Mouse (Mus musculus) stomach, postnatal 0 days (tissue): ENCODE measurements around the gene 9430097D07Rik. TPM values are rescaled to one million over a fixed set of nuclear protein-coding genes. Genes with fewer than 3 reads are reported as not detected.

Source experiments
- ATAC-seq: fragments of 200-750 bp; cut with Nextera tagmentation; 2 replicates; pipeline ENCODE4 v1.8.0; 2017; ENCODE audit not compliant: low FRiP score, low TSS enrichment
- DNase-seq: peaks from one replicate; pipeline ENCODE4 v3.0.0-alpha.2; 2016; ENCODE audit warnings: low spot score
- H3K27ac ChIP-seq: fragments of 300-500 bp; sonication (generic); replicated peaks from 2 replicates; pipeline ENCODE4 v1.5.1; 2014; ENCODE audit warnings: mild to moderate bottlenecking, control low read depth
- H3K27me3 ChIP-seq: fragments of 300-500 bp; sonication (generic); 2 replicates; pipeline ENCODE4 v1.6.1; 2014; ENCODE audit warnings: low read length; ENCODE audit not compliant: control insufficient read depth, insufficient read depth
- H3K36me3 ChIP-seq: fragments of 300-500 bp; sonication (generic); 2 replicates; pipeline ENCODE4 v1.6.1; 2014; ENCODE audit warnings: low read length, mixed read lengths; ENCODE audit not compliant: control insufficient read depth, insufficient read depth
- H3K4me1 ChIP-seq: fragments of 300-500 bp; sonication (generic); replicated peaks from 2 replicates; pipeline ENCODE4 v1.6.1; 2014; ENCODE audit warnings: antibody characterized with exemption; ENCODE audit not compliant: control insufficient read depth, insufficient read depth
- H3K4me2 ChIP-seq: fragments of 300-500 bp; sonication (generic); replicated peaks from 2 replicates; pipeline ENCODE4 v1.6.1; 2014; ENCODE audit warnings: low read depth, mild to moderate bottlenecking, control low read depth, moderate library complexity
- H3K4me3 ChIP-seq: fragments of 300-500 bp; sonication (generic); 2 replicates; pipeline ENCODE4 v1.5.1; 2014; ENCODE audit warnings: low read depth, low read length, control low read depth
- H3K9ac ChIP-seq: fragments of 300-500 bp; sonication (generic); 2 replicates; pipeline ENCODE4 v1.6.1; 2014; ENCODE audit warnings: mild to moderate bottlenecking, low read length, control low read depth, mixed read lengths
- H3K9me3 ChIP-seq: fragments of 300-500 bp; sonication (generic); 2 replicates; pipeline ENCODE4 v1.6.1; 2016; ENCODE audit warnings: low read length; ENCODE audit not compliant: control insufficient read depth
- CTCF ChIP-seq: IDR thresholded peaks from 2 replicates; pipeline ENCODE4 v1.5.1; 2016; ENCODE audit warnings: antibody characterized with exemption, low read depth, mild to moderate bottlenecking, moderate library complexity
- EP300 ChIP-seq: optimal IDR thresholded peaks from 2 replicates; pipeline ENCODE3; 2016; ENCODE audit warnings: antibody characterized with exemption
- WGBS: fragments of 180-500 bp; shearing (Covaris S2); extraction: QIAGEN DNeasy Blood & Tissue Kit; methylation state at CpG from one replicate; pipeline ENCODE4 v1.1.7; 2014; 5-methylcytosine and 5-hydroxymethylcytosine counted together
- polyA plus RNA-seq: library from polyadenylated mRNA; unstranded; fragments of >200 nt; fragmentation: Nextera tagmentation; extraction: Ambion mirVana; gene quantifications from 2 replicates; pipeline ENCODE4 v1.2.1, GENCODE M21; 2015

Gene 9430097D07Rik
- polyA plus RNA-seq, 1 experiment from 2014 or later: not detected

DNA sequence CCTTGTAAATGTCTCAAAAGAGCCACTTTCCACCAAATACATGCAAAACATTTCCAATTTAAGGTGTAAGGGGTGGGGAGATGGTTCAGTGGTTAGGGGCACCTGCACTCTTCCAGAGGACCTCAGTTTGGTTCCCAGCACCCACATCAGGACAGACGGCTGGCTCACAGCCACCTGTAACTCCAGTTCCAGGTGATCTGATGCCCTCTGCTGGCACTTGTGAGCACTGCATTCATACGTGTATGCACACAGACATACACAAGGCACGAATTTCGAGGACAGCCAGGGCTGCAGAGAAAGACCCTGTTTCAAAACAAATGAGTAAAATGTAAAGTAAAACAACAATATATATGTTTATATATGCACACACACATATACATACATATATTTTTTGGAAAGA is 42.1 kb upstream of the 9430097D07Rik start:
- no peak overlapping the region for H3K27ac ChIP-seq
- no peak overlapping the region for H3K9ac ChIP-seq
- H3K4me1 ChIP-seq: peaks cover 13% of the 10 kb centered on the region
- no peak overlapping the region for H3K4me2 ChIP-seq
- no peaks in the 10 kb centered on the region for H3K27me3 ChIP-seq
- DNase-seq (no peak), ATAC-seq (no peak)
- WGBS: 95% methylated on average over 4 of the region's 4 CpGs
- H3K36me3 ChIP-seq: no peaks in the 10 kb centered on the region
- H3K4me3 ChIP-seq: no peak overlapping the region
- no peaks in the 10 kb centered on the region for H3K9me3 ChIP-seq
- TF ChIP-seq CTCF (peak; percentile 57), EP300 (no peak)

DNA sequence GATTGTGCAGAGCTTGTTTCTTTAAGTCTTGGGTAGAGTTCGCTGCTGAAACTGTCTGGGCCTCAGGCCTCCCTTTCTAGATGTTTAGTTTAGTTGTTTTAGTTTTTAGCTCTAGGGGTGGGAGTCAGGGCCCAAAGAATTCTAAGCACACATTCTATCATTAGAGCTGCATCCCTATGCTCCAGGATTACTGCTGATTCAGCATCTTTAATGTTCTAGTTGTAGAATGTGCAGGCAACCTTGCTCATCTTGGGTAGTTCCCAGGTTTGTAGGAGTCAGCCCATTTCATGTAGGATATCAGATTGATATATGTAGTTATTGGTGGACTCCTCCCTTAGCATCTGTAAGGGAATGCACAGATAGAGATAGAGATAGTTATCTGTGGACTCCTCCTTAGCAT is 41.6 kb upstream of the 9430097D07Rik start:
- no peak for DNase-seq
- no peak for TF ChIP-seq EP300
- no peak for TF ChIP-seq CTCF
- Histone ChIP-seq H3K9ac (no peak overlapping the region), H3K4me1 (peaks cover 13% of the 10 kb centered on the region), H3K27ac (no peak overlapping the region), H3K9me3 (no peaks in the 10 kb centered on the region), H3K4me2 (no peak overlapping the region), H3K4me3 (no peak overlapping the region), H3K36me3 (no peaks in the 10 kb centered on the region), H3K27me3 (no peaks in the 10 kb centered on the region)
- ATAC-seq: no peak
- 96% methylated on average over 1 of the region's 1 CpGs for WGBS

DNA sequence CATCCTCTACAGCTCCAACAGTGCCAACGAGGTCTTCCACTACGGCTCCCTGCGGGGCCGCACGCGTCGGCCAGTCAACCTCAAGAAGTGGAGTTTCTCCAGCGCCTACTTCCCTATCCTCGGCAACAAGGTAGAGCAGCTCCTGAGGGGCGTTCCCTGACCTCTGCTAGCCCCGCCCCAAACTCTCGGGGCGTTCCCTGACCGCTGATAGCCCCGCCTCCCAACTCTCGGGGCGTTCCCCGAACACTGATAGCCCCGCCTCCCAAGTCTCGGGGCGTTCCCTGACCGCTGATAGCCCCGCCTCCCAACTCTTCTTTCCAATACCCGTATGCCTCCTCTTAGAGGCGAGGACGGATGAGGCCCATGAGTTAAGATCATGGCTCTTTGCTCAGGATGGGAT is 36.8 kb upstream of the 9430097D07Rik start:
- DNase-seq (peak; percentile 72), ATAC-seq (0 out of 2 replicates have a peak, but pooled peaks have one; percentile 21)
- H3K36me3 ChIP-seq: no peaks in the 10 kb centered on the region
- H3K9me3 ChIP-seq: no peaks in the 10 kb centered on the region
- H3K4me1 ChIP-seq: peaks cover 6% of the 10 kb centered on the region; the same call in 1 of the 2 replicates
- H3K9ac ChIP-seq: no peak overlapping the region
- TF ChIP-seq CTCF: no peak
- H3K27me3 ChIP-seq: no peaks in the 10 kb centered on the region
- no peak overlapping the region for H3K4me2 ChIP-seq
- WGBS: 64% methylated on average over 26 of the region's 26 CpGs
- H3K4me3 ChIP-seq: no peak overlapping the region
- H3K27ac ChIP-seq: no peak overlapping the region

DNA sequence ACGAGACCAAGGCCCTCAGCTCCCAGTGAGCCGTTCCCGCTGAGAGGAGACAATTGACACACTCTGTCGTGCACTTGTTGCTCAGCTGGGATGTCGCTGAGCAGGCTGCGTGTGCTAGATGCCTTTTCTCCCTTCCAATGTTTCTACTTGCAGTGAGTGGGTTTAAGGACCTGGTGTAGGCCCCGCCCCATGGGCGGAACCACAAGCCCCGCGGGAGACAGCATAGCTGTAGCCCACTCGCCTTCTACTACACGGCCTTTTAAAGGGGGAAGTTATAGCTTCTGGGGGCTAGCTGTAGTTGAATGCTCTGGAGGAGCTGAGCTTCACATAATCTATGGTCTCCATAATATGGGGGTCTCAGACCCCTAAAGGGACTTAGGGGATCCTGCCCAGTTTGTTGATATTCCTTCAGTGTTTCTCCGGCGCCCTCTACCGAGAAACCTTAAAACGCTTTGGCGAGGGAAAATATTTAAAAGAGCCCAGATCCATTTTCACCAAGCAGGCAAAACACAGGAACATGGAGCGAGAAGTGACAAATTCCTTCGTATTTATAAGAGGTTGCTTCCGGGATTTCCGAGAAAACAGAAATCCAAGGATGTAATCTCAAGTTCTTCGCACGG is 35.2 kb upstream of the 9430097D07Rik start:
- Histone ChIP-seq H3K27me3 (no peaks in the 10 kb centered on the region), H3K4me1 (peaks cover 6% of the 10 kb centered on the region; the same call in 1 of the 2 replicates), H3K4me2 (peak overlapping the region; percentile 53), H3K4me3 (peak overlapping the region; percentile 36; the same call in 1 of the 2 replicates), H3K9ac (peak overlapping the region; percentile 43; the same call in 1 of the 2 replicates), H3K9me3 (no peaks in the 10 kb centered on the region), H3K27ac (peak overlapping the region; percentile 45), H3K36me3 (no peaks in the 10 kb centered on the region)
- DNase-seq (peak; percentile 54), ATAC-seq (no peak)
- TF ChIP-seq EP300: no peak
- peak; percentile 69 for TF ChIP-seq CTCF
- 12% methylated on average over 23 of the region's 23 CpGs for WGBS

DNA sequence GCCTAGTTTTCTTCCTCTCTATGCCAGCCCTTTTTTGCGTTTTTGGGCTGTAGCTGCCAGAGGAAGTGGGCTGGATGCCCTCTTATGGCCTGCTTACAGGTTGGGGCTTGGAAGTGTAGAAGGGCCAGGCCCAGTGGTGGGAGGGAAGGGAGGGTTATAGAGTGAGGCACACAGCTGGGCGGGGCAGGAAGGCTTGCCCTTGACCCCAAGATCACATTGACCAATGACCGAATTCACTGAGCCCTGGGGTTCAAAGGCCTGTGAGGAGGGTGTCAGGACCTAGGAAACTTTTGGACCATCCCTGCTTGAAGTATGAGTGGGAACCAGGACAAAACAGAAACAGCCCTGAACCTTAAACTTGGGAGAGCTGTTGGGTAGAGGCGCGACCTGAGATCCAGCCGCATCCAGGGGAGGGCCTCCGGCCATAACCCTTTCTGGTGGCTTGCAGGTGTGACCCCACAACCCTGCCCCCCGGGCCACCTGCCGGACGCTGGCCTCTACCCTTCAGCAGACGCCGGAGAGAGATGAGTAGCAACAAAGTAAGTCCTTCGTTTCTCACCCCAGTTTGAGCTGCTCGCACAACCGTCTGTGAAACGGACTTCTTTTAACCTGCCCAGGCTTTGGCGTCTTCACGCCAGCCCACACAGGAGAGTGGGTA is 33.4 kb upstream of the 9430097D07Rik start:
- TF ChIP-seq EP300: no peak
- TF ChIP-seq CTCF: no peak
- ATAC-seq (peak; percentile 11; the same call in 1 of the 2 replicates), DNase-seq (no peak)
- Histone ChIP-seq H3K9ac (0 out of 2 replicates have a peak overlapping the region, but pooled peaks have one; percentile 13), H3K4me3 (peak overlapping the region; percentile 70), H3K4me2 (peak overlapping the region; percentile 82), H3K4me1 (peaks cover 6% of the 10 kb centered on the region; the same call in 1 of the 2 replicates), H3K36me3 (no peaks in the 10 kb centered on the region), H3K27me3 (no peaks in the 10 kb centered on the region), H3K27ac (peak overlapping the region; percentile 73), H3K9me3 (no peaks in the 10 kb centered on the region)
- WGBS: 58% methylated on average over 18 of the region's 18 CpGs
